Mouse (Mus musculus) liver, adult 2 months (tissue): ENCODE measurements around the gene Mfsd11. TPM values are rescaled to one million over a fixed set of nuclear protein-coding genes. Genes with fewer than 3 reads are reported as not detected.

Experiments used
- DNase-seq: peaks from one replicate; pipeline ENCODE4 v3.0.0-alpha.2; 2011; ENCODE audit warnings: low read depth, low spot score; ENCODE audit errors: extremely low read depth
- H3K27ac ChIP-seq: fragments of 200-500 bp; replicated peaks from 2 replicates; pipeline ENCODE4 v1.5.1; 2012; ENCODE audit warnings: low read depth, mild to moderate bottlenecking, control low read depth, inconsistent platforms, low read length; ENCODE audit not compliant: insufficient read depth
- H3K27me3 ChIP-seq: fragments of 200-500 bp; 2 replicates; pipeline ENCODE4 v1.6.1; 2012; ENCODE audit warnings: mild to moderate bottlenecking, moderate library complexity, low read length, inconsistent platforms; ENCODE audit not compliant: control insufficient read depth, insufficient read depth
- H3K36me3 ChIP-seq: fragments of 200-500 bp; 2 replicates; pipeline ENCODE4 v1.6.1; 2012; ENCODE audit warnings: low read length, inconsistent platforms; ENCODE audit not compliant: control insufficient read depth, insufficient read depth
- H3K4me1 ChIP-seq: fragments of 200-500 bp; 2 replicates; pipeline ENCODE4 v1.6.1; 2011; ENCODE audit warnings: low read length; ENCODE audit not compliant: control insufficient read depth, insufficient read depth
- H3K4me3 ChIP-seq: fragments of 200-500 bp; 2 replicates; pipeline ENCODE4 v1.5.1; 2011; ENCODE audit warnings: low read depth, mild to moderate bottlenecking, control low read depth, low read length, moderate library complexity; ENCODE audit not compliant: insufficient read depth
- H3K79me2 ChIP-seq: fragments of 200-500 bp; 2 replicates; pipeline ENCODE4 v1.6.1; 2012; ENCODE audit warnings: inconsistent platforms, mild to moderate bottlenecking, low read length, moderate library complexity; ENCODE audit not compliant: control insufficient read depth, insufficient read depth
- H3K9ac ChIP-seq: fragments of 200-500 bp; 2 replicates; pipeline ENCODE4 v1.6.1; 2012; ENCODE audit warnings: low read depth, mild to moderate bottlenecking, control low read depth, inconsistent platforms, low read length
- CTCF ChIP-seq: fragments of 200-500 bp; IDR thresholded peaks from 2 replicates; pipeline ENCODE4 v1.5.1; 2011; ENCODE audit warnings: low read depth, low read length, control low read depth
- POLR2A ChIP-seq: fragments of 200-500 bp; IDR thresholded peaks from 2 replicates; pipeline ENCODE4 v1.6.1; 2011; ENCODE audit warnings: low read length, control low read depth; ENCODE audit not compliant: insufficient read depth; ENCODE audit errors: extremely low read depth
- WGBS: fragments of 180-500 bp; shearing (Covaris S2); methylation state at CpG from one replicate; pipeline ENCODE4 v1.1.7; 2018; 5-methylcytosine and 5-hydroxymethylcytosine counted together
- polyA plus RNA-seq: library from polyadenylated mRNA; depleted of rRNA; stranded (reverse); fragments of >200 nt; gene quantifications from 2 replicates; pipeline ENCODE4 v1.2.3, GENCODE M21; 2012
- total RNA-seq: library from RNA; depleted of rRNA; stranded (reverse); fragments of >200 nt; gene quantifications from 2 replicates; pipeline ENCODE4 v1.2.3, GENCODE M21; 2014

Gene Mfsd11
- total and polyA plus RNA-seq, 2 experiments = 5.1 to 16.6 TPM

GRCm38 (mm10) chr11:116851576-116852290 lies 507 bp upstream of the Mfsd11 start:
- Histone ChIP-seq H3K36me3 (peaks cover 33% of the 10 kb centered on the region), H3K27ac (peak overlapping the region; percentile 96), H3K4me3 (peak overlapping the region; percentile 96), H3K27me3 (no peaks in the 10 kb centered on the region), H3K79me2 (peaks cover 16% of the 10 kb centered on the region), H3K4me1 (peaks cover 11% of the 10 kb centered on the region), H3K9ac (peak overlapping the region; percentile 98)
- peak; percentile 65 for DNase-seq
- TF ChIP-seq CTCF (no peak), POLR2A (no peak)
- WGBS = under 1% methylated on average over 29 of the region's 29 CpGs

- under 1% methylated on average over 74 of the region's 74 CpGs for WGBS
- Histone ChIP-seq H3K27me3 (no peaks in the 10 kb centered on the region), H3K79me2 (peaks cover 16% of the 10 kb centered on the region), H3K9ac (peak within 1 kb of the TSS; percentile 98), H3K27ac (peak within 1 kb of the TSS; percentile 96), H3K4me1 (peaks cover 11% of the 10 kb centered on the region), H3K4me3 (peak within 1 kb of the TSS; percentile 96), H3K36me3 (peaks cover 29% of the 10 kb centered on the region)
- DNase-seq = peak; percentile 68
- TF ChIP-seq POLR2A (peak; percentile 99), CTCF (no peak)
Observed at GRCm38 (mm10) chr11:116852891-116853511, 761 bp downstream of the Mfsd11 start, which contains the start of gene Srsf2. Gene Srsf2, minus strand, starts transcription at chr11:116853094.

DNA sequence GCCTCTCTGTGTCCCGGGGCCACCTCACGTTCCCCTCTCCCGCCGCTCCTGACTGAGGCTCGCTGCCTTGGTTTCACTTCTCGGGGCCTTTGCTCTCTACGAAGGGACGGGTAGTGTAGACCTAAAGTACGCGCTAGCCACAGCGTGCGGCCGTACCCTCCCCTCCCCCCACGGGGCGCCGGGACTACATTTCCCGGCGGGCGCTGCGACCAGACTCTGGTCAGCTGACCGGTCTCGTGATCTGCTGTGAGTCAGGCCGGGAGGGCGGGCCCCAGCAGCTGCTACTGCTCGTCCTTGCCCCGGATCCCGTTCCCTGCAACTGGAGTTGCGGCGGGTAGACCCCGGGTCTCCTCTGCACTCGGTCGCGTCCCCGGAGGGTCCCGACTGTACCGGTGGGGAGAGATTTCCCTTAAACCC lies 1.3 kb downstream of the Mfsd11 start:
- TF ChIP-seq CTCF (no peak), POLR2A (peak; percentile 81)
- peak; percentile 79 for DNase-seq
- WGBS = under 1% methylated on average over 36 of the region's 36 CpGs

DNA sequence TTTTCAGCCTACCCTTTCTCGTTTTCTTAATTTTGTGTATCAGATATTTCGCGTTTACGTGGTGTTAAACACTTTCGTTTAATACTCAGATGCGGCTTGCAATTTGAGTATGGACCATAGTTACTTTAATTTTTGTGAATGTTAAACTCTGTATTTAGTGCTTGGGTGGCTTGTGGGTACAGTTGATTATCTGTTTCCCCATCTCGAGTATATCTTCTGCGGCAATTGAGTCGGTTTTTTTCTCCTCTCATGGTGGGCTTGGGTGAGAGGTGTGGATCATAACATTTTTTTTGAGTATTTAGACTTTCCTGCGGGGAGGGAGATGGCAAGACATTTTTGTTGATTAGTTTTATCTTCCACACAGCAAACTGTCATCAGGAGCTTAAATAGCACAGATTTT lies 2.0 kb downstream of the Mfsd11 start:
- Histone ChIP-seq H3K4me3 (peak overlapping the region; percentile 96), H3K79me2 (peaks cover 16% of the 10 kb centered on the region), H3K27ac (peak overlapping the region; percentile 71), H3K27me3 (no peaks in the 10 kb centered on the region), H3K36me3 (peaks cover 34% of the 10 kb centered on the region), H3K9ac (peak overlapping the region; percentile 75), H3K4me1 (peaks cover 11% of the 10 kb centered on the region)
- TF ChIP-seq CTCF (no peak), POLR2A (no peak)
- WGBS = 18% methylated on average over 10 of the region's 10 CpGs
- DNase-seq = no peak

More for the DNA sequence above, 1.3 kb downstream of the Mfsd11 start:
- H3K4me1 ChIP-seq = peaks cover 11% of the 10 kb centered on the region
- H3K9ac ChIP-seq = peak overlapping the region; percentile 90
- peak overlapping the region; percentile 96 for H3K4me3 ChIP-seq
- H3K27ac ChIP-seq = peak overlapping the region; percentile 96
- H3K36me3 ChIP-seq = peaks cover 30% of the 10 kb centered on the region
- H3K79me2 ChIP-seq = peaks cover 16% of the 10 kb centered on the region
- H3K27me3 ChIP-seq = no peaks in the 10 kb centered on the region

GRCm38 (mm10) chr11:116857183-116857850 lies 5.1 kb downstream of the Mfsd11 start:
- peaks cover 36% of the 10 kb centered on the region for H3K36me3 ChIP-seq
- no peak overlapping the region for H3K4me3 ChIP-seq
- WGBS = 88% methylated on average over 12 of the region's 12 CpGs
- peaks cover 8% of the 10 kb centered on the region for H3K79me2 ChIP-seq
- TF ChIP-seq POLR2A (no peak), CTCF (no peak)
- no peak for DNase-seq
- H3K27me3 ChIP-seq = no peaks in the 10 kb centered on the region
- H3K9ac ChIP-seq = no peak overlapping the region
- peaks cover 9% of the 10 kb centered on the region; the same call in 1 of the 2 replicates for H3K4me1 ChIP-seq
- no peak overlapping the region for H3K27ac ChIP-seq
